Mouse (Mus musculus): Measurements from ENCODE around the gene Supv3l1. TPM values are rescaled to one million over a fixed set of nuclear protein-coding genes. Genes with fewer than 3 reads are reported as not detected.
"Not testable (repeated sequence)": the region's sequence is repeated elsewhere in the genome, so short reads cannot be mapped to it uniquely, and the experiment has no call there.

Gene Supv3l1
- total RNA-seq (2021) = 10 to 100 TPM; 15.3 to 20.1 TPM
- long read RNA-seq, experiment 1, transcript Supv3l1-201 (15 exons, 2,604 nt) = major isoform, 5 of 14 reads
- long read RNA-seq, experiment 1, partial matches to known transcripts = 0 of 14 reads
- long read RNA-seq, experiment 1, other reads (novel, unspliced or antisense) = 9 of 14 reads
- long read RNA-seq, experiment 2, transcript Supv3l1-201 (15 exons, 2,604 nt) = major isoform, 16 of 25 reads
- long read RNA-seq, experiment 2, partial matches to known transcripts = 2 of 25 reads
- long read RNA-seq, experiment 2, other reads (novel, unspliced or antisense) = 7 of 25 reads

DNA sequence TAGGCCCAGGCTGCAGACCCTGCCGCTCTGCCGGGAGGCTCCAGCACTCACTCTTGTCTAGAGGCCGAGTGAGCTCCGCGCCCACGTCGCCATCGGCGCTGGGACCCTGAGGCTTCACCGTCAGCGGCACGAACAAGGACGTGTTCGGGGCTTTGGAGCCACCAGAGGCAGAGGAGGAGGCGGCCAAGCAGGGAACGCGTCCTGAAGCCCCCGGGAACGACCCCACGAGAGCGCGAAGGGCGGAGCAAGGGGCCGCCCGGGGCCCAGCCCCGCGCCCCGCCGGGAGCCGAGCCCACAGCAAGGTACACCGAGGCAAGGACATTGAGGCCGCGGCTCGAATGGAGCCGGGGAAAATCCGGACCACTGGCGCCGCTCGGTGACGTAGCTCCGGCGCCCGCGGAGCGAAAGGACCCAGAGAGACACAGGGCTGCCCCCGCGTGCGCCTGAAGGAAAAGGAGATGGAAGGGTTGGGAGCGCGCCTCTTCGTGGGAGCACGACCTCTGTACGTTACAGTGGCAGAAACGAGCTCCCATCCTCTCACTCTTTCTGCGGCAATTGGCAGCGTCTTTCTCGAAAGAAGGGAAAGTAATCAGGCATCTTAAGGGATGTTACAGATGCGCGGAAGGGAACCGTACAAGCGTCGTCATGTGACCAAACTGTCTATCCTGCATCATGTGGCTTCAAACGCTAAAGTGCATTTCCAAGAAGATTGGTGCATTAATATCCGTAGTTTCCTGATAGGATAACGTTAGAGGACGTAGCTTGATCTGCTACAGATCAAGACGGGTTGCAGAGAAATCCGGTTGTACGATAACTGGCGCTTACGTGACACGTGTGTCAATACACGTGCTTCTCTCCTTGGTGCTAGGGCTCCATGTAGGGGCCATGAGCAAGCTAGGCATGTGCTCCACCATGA lies at the start of gene Supv3l1, which contains the start of gene 4930507D05Rik:
Supv3l1 (minus strand) TSS at position 375 of the 916 bp plus-strand sequence.
4930507D05Rik (plus strand) TSS at position 126 of the 916 bp plus-strand sequence.
- DNase-seq = peak; percentile 82

DNA sequence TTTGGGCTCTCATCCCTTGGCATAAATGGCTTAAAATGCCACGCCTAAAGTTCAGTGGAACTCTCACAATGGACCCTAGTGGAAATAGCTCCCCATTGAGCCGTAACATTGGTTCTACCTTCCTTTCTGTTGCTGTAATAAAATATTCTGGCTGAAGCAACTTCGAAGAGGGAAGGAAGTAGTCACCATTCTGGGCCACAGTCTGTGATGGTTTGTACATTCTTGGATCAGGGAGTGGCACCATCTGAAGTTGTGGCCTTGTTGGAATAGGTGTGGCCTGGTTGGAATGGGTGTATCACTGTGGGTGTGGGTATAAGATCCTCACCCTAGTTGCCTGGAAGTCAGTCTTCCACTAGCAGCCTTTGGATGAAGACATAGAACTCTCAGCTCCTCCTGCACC lies 42.1 kb upstream of the Supv3l1 start:
- DNase-seq = not testable (repeated sequence)

DNA sequence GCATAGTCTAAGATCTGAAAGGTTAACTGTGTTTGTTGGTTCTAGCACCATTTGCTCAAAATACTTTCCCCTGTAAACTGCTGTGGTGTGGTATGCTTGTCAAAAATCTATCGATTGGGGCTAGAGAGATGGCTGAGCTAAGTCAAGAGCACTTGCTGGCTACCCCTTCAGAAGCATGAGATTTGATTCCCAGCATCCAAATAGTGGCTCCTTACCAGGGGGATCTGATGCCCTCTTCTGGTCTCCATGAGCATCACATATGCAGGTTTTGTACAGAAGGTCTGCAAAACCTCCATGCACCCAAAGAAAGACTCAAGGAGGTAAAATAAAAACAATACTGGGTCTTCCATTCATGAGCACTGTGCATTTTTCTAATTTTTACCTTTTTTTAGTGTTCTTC lies 38.7 kb upstream of the Supv3l1 start:
- no peak for DNase-seq

- peak; percentile 98 for DNase-seq
These were observed 37.3 kb upstream of the Supv3l1 start, which contains the start of gene Vps26a for GRCm38 (mm10) chr10:62486618-62487415. Gene Vps26a (minus strand): TSS chr10:62486805.

DNA sequence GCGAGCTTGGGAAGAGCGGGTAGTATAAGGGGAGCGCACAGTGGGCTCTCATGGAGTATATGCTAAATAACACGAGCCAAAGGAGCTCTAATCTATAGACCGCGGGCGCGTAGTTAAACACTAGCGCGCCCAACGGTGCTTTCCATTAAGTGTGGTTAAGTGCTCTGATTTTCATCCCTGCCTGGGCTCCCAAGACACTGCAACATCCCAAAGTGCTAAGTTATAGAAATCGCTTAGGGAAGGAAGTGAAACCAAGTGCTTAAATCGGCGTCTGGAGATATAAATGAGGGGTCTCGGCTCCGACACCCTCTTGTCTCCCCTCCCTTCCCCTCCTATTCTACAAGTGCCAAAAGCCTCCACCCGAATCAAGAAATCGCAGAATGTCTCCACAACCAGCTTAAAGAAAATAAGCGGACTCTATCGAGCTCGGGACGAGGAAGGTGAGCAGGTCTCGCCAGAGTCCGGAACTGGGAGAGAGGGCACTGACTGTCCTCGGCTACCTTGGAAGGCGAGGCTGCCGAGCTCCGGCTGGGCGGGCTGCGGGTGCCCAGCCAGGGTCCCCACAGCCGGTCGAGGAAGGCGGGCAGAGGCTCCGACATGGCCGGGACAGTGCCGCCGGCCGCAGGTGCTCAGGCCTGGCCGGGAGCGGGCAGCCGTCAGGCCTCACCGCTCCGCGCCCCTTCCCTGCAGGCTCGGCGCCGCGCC lies 36.5 kb upstream of the Supv3l1 start:
- no peak for DNase-seq

- no peak for DNase-seq
These were observed 31.7 kb upstream of the Supv3l1 start for GRCm38 (mm10) chr10:62481108-62481852.

DNA sequence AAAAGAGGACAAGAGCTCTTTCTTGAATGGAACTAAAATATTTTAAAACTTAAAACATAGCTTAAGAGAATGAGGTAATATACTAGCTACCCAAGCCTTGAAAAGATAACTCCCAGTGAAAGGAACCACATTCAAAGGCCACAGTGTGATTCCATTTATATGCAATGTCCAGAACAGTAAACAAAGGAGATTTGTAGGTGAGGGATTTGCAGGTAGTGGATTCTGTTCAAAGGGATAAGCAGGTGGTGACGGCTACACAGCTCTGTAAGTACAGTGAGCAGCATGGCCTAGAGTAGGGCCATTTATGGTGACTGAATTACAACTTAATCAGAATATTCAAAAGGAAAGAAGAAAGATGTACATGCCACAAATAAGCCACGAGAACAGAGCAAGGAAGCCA lies 27.4 kb upstream of the Supv3l1 start:
- DNase-seq = no peak

GRCm38 (mm10) chr10:62474944-62475343 lies 25.4 kb upstream of the Supv3l1 start:
- no peak for DNase-seq

DNA sequence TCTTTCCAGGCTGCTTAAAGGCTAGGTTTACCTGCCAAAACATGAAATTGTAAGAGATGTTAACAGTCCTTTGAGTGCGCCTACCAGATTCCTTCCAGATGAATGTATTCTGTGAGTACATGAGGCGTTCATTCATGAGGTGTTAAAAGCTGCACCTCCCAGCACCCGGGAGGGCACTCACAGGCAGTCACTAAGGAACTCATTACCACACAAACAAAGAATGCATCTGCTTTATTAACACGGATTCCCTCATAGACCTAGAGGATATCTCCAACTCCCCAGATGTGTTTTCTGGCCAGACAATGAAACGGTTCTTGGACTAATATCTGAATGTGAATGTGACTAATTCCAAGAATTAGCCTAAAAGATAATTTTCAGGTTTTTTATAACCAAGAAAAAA lies 21.6 kb upstream of the Supv3l1 start:
- no peak for DNase-seq

DNA sequence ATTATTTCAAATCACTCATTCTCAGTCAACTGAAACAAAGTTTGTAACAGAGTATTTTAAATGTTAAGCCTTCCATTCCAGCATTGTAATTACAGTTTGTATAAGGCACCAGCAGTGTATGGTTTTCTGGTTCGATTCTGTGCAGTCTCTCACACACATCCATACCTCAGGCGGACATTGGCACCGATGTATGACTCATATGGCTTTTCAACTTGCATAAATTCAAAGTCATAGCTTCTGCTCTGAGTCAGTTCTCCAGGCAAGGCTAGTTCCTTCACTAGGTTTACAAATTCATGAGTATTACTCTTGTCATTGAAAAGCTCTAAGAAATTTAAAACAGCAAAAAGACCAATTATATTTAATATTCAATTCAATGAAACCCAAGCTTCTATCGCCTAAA lies 20.2 kb upstream of the Supv3l1 start:
- no peak for DNase-seq

DNA sequence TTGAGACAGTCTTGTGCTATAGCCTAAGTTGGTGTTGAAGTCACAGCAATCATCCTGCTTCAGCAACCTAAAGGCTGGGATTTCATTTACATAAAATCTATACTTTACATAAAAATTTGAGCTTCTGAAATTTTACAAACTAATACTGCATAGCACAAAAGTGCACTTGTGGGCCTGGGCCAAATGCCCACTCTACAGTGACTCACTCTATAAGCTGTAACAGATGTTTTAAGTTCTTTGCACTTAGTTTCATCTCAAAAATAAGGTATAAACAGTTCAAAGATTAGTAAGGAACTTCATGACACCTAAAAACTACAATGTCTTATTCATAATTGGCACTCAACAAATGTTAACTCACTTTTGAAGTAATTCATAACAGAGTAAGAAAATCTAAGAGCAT lies 11.8 kb upstream of the Supv3l1 start:
- no peak for DNase-seq

DNA sequence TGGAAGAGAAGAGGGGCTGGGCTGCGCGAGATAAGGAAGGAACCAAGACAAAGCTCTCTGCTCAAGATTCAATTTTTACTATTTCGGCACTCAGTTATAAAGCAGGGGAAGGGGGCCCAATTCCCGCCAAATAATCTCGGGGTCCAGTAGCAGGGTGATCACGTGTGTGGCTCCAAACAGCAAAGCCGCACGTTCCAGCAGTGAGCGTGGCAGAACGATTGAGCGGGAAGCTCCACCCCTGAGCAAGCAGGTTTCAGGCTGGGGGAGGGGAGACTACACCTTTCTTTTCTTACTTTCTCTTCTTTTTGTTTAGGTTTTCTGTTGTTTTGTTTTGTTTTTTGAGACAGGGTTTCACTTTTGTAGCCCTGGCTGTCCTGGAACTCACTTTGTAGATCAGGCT lies 2.5 kb upstream of the Supv3l1 start:
- not testable (repeated sequence) for DNase-seq

- DNase-seq = no peak
These were observed 722 bp upstream of the Supv3l1 start for GRCm38 (mm10) chr10:62450280-62450640.

DNA sequence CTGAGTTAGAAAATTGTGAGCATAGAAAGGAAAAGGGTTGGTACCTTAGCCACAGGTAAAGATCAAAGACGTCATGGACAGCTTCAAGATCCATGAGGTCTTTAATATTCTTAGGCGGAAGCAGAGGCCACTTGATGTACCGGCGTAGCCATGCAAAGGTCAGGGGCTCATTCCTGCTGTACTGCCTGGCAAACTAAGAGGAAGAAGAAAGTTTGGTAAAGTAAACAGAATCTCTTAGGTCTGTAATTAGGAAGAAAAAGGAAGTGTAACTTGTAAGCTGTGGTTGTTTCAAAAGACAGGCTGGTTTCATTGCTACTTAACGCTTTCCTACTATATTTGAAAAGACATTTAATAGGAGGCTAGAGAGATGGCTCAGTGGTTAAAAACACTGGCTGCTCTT lies 19.1 kb downstream of the Supv3l1 start:
- no peak for DNase-seq

DNA sequence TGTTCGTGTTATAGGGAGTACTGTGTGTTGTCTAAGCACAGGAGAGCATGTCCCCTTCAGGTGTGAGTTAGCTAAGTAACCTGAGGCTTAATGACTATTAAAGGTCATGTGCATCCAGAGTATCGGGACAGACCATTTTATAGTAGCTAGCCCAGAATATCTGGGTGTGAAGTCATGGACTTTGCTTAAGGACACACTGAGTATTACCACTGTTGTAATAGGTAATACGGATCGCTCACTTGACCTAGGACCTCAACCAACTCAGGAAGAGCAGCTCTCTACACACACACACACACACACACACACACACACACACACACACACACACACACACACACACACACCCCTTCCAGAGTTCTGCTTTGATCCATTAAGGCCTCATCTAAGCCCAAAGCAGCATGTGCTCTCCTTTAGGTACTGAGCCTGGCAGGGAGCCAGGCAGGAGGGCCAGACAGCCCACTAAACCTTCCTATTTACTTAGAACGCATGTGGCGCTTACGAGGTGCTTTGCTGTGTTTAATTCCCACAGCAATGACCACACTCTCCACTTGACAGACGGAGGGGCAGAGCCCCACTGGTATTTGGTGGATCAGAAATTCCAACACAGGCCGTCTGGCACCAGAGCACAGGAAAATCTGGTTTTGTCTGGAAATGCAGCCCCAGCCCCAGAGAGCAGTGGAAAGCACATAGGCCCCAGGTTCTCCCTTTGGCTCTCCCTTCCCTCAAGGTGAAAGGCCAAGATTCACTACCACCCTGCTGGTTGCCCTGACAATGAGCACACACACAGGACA lies 24.3 kb downstream of the Supv3l1 start:
- no peak for DNase-seq

- DNase-seq = no peak
These were observed 27.3 kb downstream of the Supv3l1 start, which contains the start of gene Hkdc1 for GRCm38 (mm10) chr10:62422255-62422654. Gene Hkdc1 (minus strand): TSS chr10:62422491.

- no peak for DNase-seq
These were observed 28.4 kb downstream of the Supv3l1 start for GRCm38 (mm10) chr10:62421127-62421526.

DNA sequence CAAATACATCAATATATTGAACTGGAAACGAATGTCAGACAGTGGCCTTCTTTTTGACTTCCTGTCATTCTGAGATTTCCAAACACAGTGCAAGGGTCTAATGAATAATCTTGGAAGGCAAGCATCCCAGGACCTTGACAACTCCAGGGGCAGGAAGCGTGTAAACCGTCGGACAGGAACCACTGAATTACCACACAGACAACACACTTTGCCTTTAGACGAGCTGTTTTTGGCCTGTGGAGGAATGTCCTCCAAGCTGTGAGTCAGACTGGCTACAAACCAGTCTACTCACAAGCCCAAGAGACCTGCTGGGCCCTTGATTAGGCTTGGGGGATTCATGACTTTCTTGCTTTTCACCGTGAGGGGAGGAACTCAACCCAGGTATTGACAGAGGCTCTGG lies 29.1 kb downstream of the Supv3l1 start:
- no peak for DNase-seq

- DNase-seq = no peak
These were observed 30.1 kb downstream of the Supv3l1 start for GRCm38 (mm10) chr10:62419422-62419821.

- DNase-seq = no peak
These were observed 30.6 kb downstream of the Supv3l1 start for GRCm38 (mm10) chr10:62418831-62419356.

All from gastrocnemius, postnatal 25 days (tissue).